Mouse (Mus musculus): ENCODE measurements around the gene Sbpl.

Gene Sbpl

DNA sequence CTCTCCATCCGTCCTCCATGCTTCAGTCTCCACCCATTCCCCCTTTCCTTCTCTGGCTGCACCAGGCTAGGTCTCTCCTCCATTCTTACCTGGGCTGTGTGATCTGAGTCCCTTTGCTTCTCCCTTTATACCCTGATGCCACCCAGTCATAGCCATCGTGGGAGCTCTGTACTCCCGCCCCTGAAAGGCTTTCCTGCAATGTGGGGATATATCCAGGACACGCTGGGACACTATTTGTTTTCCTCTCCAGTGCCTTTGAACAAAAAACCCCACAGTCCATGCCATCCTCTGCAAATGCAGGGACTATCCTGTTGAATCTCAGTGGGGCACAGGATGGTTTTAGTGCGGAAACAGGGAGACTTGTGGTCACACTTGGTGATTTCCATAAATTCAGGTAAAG is at the start of gene Sbpl:
Gene Sbpl (minus strand): TSS at position 101 of the 400 bp plus-strand sequence.
- no peak for DNase-seq

DNA sequence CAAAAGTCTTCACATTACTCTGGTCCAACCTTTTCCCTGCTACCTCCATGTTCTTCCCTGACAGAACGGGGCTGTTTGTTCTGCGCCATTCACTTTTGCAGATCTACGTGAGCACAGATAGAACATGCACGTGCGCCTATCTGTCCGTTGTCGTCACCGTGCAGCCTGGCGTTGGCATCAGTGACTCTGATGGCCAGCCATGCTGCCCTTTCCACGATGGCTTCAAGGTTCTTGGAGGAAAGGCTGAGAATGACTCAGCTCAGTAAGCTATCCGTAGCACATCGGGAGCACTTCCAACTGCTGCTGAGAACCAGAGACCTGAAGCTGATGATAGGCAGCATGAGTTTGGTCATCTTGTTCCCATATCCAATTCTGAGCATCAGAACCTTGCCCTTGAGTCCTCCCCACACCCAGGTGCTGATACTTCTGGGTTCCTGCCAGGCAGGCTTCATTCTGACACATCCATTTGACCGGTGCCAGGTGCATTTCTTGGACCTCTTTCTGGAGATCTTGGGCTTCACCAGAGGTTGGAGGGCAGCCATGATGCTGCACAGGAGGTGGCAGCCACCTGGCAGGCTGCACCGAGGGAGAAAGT is 49.1 kb upstream of the Sbpl start:
- DNase-seq, result peak; percentile 67 to 69

DNA sequence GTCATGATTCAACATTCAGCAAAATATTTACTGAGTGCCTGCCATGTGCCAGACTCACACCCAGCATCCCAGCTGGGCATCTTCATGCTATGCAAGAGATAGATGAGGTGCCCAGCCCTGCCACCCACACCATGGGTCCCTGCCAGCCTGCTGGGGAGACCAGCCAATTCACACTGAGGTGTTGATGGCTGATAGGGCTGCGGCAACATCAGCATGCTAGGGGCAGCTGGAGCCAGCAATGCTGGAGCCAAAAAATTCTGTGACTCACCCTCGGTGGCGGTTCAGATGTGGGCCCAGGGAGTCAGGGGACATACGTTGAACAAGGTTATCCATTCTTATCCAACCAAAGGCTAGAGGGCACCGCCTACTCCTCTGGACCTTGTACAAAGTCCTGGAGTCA is 45.3 kb upstream of the Sbpl start:
- peak; percentile 27 to 47 for DNase-seq

DNA sequence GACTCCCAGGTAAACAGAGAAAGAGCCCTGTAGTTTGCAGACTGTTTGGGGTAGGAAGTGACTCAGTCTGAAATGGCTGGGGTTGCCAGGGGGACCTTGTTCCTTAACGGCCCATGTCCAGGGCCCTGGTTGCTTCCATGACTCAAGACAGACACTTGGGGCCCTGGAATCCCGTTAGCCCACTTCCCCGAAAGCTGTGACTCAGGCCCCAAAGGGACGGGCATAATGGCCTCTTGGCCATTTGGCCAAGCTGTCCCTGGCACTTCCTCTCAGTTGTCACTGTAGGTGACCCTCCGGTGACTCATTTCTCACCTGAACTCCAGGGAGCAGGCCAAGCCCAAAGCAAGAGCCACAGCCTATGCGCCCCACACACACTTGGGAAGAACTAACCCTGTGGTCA is 43.3 kb upstream of the Sbpl start:
- DNase-seq, result no peak

DNA sequence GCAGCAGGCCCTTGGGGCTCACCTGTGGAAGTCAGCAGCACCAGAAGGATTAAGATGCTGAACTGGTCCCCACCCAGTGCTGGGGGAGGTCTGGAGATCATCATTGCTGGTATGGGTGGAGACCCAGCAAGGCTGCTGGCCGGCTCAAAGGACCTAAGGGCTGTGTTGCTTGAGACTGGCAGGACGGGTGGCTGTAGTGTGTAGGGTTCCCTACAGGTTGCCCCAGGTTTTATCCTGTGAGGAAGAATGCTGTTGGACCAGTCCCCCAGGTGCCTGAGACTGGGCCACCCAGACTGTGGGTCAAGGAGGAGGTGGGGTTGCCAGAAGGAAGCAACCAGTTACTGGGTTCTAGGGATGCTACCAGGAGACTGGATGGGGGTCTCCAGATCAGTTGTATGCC is 42.8 kb upstream of the Sbpl start, which contains the start of gene Prss22:
Gene Prss22 (minus strand): TSS at position 200 of the 400 bp plus-strand sequence.
- DNase-seq, result no peak

DNA sequence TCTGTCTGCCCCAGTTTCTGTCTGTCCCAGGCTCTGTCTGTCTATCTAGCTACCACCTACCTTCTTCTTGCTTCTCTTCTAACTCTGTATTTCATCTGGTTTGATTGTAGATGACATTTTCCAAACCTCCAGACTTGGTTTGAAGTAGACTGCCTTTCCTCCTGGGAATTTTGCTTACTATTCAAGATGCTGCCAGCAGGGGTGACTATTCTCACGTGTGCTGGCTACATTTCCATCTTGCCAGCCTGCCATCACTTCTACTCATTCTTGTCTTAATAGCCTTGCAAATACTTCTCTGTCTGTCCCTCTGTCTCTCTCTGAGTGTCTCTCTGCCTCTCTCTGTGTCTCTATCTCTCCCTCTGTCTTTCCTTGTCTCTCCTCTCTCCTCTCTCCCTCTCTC is 40.3 kb upstream of the Sbpl start:
- DNase-seq, result no peak

DNA sequence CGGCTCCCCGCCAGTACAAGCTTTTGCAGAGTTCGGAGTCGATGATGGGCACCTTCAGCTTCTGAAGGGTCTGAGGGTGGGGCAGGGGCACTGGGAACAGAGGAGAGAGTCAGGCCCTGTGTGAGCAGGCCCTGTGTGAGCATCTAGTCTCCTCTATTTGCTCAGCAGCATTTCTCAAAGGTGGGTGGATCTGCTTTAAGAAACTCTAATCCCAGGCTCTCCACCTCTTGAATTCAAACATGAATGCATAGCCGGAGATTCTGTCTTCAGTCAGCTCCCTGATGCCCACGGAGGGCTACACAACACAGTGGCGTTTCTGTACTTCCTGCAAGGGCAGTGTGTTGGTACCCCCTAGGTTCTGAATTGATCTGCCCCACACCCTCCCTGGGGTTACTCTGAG is 39.6 kb upstream of the Sbpl start:
- DNase-seq, result no peak

DNA sequence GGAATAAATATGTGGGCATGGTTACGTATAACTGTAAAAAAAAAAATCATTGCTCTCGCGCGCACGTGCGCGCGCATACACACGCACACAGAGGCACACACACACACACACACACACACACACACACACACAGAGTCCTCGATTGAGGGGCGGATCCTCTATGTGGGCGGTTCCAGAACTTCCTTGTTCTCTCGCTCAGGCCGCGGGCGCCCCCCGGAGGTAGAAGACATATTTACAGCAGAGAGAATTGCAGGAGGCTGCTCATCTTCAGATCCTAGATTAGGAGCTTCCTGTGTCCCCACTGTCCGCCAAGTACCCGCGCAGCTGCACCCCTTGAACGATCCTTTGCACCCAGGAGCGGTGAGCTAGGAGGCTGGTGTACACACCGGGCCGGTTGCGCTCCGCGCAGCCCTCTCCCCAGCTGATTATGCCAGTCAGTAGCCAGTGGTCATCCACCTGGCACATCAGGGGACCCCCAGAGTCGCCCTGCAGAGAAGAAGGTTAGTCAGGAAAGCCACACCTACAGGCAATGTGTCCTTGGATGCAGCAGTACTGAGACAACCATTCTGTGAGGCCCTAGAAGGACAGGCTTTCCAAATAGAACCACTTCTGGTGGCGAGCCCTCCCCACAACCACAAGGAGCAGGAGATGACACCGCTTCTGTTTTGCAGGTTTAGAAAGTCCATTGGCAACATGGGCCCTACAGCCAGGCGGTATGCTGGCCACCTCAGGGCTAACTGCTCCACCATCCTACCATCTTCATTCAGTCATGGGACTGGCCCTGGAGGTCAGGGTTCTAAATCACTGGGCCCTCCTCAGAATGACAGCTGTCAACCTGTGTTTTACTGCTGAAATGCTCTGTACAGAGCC is 38.7 kb upstream of the Sbpl start:
- DNase-seq, result peak; percentile 96 to 99

DNA sequence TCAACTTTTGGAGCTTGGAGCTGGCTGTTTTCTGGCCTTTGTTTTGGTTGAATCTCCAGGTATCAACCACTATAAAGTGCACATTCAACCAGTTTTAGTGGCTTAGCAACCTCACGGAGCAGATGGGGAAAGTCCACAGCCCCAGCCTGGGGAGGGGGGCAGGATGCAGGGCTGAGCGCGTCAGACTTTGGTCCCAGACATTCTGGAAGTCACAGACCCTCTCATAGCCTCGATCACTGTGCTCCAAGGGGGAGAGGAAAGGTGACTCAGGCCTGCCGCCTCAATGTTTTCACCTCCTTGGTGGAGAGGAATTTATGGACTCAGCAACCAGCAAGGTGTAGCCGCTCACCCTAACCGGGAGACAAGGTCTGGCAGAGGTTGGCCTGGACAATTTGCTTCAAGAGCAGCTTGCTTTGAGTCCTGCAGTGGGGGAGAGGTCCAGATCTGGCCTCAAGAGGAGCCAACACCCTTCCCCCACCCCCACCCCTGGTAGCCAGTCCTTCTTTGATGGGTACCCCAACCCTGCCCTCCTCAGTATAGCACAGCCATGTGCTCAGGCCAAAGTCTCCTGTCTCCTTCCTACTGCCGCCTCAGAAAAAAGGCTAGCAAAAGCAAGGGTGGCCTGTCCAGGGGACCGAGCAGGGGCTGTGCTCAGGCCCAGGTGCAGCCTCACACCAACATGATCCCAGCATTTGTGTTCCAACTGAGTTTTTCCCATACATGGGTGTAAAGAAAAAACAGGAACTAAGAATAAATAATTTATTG is 37.9 kb upstream of the Sbpl start:
- no peak for DNase-seq

DNA sequence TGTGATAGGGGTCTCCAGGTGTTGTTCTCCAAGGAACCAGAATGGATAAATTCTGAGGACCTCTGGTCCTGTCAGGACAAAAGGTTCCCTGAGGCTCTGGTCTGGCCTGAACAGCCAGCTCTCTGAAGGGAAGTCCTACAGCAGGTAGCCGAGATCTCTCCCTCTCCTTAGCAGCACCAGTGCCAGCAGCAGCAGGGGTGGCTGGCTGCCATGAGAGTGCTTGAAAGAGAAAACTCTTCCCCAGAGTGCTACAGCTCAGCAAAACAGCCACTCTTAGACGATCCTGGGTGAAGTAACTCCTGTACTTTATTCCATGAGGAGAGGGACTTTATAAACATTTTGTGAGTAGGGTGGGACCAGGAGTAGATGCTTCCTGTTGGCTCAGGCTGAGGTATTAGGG is 34.7 kb upstream of the Sbpl start:
- DNase-seq, result no peak

DNA sequence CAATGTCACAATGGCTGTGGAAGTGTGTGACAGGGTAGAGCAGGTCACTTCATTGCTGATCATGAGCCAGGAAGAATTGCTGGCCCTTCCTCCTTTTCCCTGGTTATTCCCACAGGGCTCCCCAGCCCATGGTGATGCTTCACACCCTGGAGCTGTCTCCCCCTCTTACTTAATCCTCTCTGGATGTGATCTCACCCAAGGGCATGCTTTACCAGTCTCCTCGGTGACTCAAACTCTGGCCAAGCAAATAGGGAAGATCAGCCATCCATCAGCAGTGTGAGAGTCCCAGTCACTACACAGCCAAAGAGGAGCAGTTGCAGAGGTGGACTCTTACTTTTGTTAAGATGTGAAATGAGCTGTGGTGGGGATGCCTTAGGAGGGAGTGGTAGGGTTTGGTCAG is 29.9 kb upstream of the Sbpl start:
- DNase-seq, result no peak

DNA sequence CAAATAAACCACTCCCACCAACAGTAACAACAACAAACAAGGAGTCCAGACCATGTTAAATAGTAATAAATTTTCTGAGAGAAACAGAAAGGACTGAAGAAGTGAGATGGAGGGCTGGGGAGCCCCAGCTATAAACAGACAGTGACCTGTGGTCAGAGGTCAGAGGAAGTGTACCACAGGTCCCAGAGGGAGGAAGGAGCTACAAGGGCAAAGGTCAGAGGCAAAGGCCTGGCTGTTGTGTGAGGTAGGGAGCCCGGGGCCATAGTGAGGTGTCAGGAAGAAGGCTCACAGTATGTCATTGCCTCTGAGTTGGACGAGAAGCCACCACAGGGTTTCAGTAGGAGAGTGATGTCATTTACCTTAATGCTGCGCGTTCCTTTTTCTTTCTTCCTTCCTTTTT is 27.8 kb upstream of the Sbpl start:
- no peak for DNase-seq

DNA sequence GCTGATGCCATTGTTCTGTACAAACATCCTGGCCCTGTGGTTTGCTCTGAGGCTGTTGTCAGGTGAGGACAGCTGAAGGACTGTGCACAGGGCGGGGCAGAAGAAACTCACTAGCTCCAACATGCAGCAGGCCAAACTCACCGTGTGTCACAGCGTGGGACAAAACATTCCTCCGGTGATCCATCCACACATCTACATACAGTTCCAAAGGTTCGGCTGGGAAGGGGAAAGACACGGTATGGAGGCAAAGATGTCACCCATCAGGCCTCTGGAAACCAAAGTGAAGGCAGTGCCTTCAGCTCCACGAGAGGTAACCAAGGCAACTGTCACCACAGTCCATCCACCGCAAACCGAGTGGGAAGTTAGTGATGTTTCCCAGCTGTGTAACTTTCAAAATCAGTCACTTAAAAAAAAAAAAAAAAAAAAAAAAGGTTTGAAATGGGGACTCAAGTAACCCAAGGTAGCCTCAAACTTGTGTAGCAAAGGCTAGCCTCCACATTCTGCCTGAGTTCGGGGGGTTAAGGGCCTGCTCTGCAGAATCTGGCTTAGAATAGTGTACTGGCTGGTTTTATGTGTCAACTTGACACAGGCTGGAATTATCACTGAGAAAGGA is 25.3 kb upstream of the Sbpl start, which contains the start of gene Prss30:
Gene Prss30 (minus strand): TSS at position 270 of the 613 bp plus-strand sequence.
- no peak for DNase-seq

DNA sequence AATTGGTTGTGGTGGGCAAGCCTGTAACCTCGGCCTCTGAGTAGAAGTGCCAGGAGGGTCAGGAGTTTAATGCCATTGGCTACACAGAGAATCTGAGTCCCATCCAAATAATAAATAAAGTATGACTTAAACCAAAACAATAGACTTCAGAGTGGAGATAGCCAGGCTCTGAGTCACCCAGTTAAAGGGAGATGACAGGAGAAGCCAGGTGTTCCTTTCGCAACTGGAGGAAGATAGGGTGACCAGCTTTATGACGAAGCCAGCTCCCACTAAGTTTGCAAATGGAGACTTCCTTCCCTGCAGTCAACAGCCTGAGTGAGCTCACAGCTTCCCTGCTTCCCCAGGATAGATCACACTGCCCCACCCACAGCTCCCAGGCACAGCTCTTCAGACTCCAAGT is 24.4 kb upstream of the Sbpl start:
- no peak for DNase-seq

DNA sequence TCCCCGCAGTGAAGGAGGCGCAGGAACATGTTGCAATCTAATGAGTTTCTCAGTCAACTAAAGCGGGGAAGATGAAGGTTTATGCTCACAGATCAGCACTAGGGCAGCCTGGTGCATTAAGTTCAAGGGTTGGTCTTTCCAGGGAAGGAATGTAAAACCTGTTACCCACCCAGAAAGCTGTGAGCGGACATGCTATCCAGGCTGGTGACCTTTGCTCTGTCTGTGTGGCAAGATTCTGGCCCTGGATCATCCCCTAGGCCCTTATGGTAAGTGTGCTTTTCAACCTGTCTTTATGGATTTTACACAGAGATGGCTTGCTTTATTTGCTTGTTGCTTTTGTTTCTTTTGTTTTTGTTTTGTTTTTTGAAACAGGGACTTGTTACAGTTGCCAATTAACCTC is 21.6 kb upstream of the Sbpl start:
- no peak for DNase-seq

DNA sequence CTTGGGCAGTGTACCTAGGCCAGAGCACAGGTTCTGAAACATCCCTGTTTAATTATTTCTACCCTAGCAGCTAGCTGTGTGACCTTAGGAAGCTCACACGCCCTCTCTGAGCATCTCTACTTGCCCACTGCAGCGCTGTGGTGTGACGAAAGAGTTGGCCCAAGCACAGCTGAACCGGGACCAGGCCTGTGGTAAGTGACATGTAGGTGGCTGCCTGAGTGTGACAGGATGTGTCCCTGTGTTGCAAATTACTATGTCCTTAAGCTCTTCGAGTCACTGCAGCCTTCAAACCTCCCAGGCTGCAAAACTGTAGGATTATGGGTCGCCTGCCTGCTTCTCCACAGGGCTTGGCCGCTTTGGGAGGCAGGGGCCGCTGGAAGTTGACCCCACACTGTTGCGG is 16.2 kb upstream of the Sbpl start:
- no peak for DNase-seq

DNA sequence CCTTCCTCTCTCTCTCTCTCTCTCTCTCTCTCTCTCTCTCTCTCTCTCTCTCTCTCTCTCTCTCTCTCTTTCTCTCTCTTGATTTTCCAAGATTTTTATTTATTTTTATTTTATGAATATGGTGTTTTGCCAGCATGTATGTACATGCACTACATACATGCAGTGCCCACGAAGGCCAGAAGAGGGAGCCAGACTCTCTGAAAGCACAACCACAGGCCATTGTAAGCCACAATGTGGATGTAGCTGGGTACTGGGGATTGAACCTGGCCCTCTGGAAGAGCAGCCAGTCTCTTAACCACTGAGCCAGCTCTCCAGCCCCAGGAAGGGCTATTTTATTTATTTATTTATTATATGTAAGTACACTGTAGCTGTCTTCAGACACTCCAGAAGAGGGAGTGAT is 14.2 kb upstream of the Sbpl start:
- DNase-seq, result peak; percentile 82 to 91

DNA sequence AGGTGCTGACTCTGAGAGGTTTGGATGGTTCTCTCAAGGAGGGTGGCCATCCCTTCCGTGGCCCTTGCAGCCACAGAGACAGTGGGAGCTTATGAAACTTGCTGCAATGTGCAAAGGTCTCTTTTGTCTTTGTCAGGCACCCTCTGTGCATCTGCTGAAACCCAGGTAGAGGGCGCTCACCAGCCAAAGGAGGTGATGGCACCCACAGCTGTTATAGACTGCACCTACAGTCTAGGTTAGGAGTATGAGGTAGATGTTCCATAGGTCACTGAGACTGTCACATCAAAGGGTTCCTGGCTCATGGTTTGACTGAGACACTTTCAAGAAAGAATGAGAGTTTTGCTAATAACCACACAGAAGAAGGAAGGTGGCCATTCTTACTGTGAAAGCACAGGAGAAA is 13.7 kb upstream of the Sbpl start:
- DNase-seq, result no peak

DNA sequence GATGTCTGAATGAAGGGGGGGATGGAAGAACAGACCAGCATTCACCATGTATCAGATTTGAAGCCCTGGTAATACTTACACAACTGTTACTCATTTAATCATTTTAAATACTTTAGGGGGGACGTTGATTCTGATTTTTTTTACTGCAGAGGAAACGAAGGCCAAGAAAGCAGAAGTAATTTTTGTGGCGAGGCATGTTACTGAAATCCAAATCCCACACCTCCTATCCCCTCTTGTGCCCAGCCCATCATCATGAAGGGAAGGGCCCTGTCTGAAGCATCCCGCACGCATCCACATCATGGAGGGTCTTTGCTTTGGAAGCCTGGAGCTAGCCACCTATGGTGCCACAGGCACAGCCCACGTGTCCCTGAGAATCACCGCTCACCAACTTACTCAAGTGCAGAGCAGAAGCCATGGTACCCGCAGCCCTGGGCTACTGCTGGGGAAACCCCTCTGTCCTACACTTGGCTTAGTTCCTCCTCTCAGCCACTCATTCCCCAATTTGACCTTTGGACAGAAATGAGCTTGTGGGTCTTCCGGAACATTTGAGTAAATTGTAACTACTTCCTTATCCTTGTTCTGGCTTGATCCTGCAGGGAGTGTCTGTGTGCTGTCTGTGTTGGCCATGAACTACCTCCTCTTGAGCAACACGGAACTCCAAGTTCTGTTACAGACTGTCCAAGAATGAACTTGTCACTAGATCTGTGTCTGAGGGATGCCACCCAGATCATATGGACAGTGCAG is 11.8 kb upstream of the Sbpl start:
- DNase-seq, result no peak

DNA sequence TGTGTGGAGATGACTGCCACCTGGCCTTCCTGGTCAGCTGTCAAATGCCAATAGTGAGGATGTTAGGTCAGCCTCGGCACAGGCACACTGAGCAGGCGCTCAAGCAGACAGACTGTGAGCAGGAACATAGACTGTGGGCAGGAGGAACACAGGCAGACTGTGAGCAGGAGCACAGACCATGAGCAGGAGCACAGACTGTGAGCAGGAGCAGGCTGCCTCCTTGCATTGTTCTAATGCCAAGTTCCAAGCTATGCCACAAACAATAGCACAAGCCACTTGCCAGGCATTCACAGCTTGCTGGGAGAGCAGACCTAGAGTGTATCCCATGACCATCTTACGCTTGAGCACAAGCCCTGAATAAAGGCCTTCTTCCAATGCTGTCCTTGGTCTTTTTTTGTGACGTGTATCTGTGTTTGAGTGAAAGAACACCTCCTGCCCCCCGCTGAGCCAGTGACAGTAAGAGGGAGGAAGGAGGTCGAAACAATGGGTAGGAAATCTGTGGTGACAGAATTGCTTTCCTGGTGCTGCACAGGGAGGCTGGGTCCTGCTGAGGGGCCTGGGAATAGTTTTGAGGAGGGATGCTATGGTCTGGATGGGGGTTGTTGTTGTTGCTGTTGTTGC is 10.8 kb upstream of the Sbpl start:
- DNase-seq, result peak; percentile 33 to 45

DNA sequence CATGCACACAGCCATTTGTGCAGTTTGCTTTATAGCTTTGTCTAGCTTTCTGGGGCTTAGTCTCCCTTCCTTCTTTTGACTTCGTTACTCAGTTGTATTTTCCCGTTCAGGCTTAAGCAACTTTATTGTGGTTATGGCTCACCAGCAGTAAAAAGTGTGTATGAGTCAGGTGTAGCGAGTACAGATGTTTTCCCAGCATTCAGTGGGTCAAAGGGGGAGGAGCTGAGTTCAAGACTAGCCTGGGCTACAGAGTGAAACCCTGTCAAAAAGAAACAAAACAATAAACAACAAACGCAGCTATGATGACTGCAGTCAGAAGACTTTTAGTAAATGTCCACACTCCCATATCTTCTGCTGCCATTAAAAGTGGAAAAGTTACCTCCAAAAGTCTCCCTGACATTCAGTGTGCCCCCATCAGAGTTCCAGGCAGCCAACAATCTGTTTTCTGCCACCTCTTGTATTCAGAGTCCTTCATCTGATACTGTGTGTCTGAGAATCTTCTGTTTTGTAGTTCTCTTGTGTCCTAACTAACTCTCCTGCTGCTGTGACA is 6.6 kb upstream of the Sbpl start:
- DNase-seq, result no peak

Measured in cerebellum, postnatal 14 days (tissue).